Mouse (Mus musculus) liver, embryonic 14.5 days (tissue): ENCODE results near the gene Rapgef4.

Source experiments
- CTCF ChIP-seq: IDR thresholded peaks from 2 replicates; pipeline ENCODE4 v1.5.1; 2016; ENCODE audit warnings: antibody characterized with exemption, low read depth, control low read depth
- EP300 ChIP-seq: IDR thresholded peaks from 2 replicates; pipeline ENCODE4 v1.6.1; 2016; ENCODE audit warnings: antibody characterized with exemption, low read depth

- no peak for TF ChIP-seq CTCF
- no peak for TF ChIP-seq EP300
These were observed 98.1 kb downstream of the Rapgef4 start for GRCm38 (mm10) chr2:72079110-72079509.
